Mouse (Mus musculus): ENCODE results near the gene Dsp.
A peak's percentile ranks its signal among the peaks of the same experiment; 100 is the strongest.

Dsp gene

DNA sequence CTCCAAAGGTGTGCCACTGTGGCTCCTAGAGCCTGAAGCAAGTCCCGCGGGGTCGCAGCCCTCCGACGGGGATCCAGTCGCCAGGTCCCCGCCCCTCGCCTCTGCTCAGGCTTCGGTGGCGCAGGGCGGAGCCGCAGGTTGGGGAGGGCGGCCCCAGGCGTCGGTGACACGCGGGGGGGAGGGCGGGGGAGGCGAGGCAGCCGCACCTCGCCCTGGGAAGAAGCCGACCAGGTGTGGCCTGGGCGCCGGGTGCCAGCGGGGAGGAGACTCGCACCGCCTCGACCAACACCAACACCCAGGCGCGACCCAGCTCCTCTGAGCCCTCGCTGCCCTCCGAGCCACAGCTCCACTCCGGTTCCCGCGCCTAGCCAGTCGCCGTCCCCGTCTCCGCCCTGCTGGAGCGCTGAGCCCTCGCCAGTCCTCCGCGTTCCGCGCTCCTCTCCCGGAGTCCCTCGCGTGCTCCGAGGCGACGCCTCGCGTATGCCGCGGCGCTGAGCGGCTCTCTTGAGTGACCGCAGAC is at the start of gene Dsp:
TSS of gene Dsp (plus strand) at position 226 of the 520 bp plus-strand sequence.
- DNase-seq (ENCODE audit: low read depth, low spot score): peak; percentile 36

DNA sequence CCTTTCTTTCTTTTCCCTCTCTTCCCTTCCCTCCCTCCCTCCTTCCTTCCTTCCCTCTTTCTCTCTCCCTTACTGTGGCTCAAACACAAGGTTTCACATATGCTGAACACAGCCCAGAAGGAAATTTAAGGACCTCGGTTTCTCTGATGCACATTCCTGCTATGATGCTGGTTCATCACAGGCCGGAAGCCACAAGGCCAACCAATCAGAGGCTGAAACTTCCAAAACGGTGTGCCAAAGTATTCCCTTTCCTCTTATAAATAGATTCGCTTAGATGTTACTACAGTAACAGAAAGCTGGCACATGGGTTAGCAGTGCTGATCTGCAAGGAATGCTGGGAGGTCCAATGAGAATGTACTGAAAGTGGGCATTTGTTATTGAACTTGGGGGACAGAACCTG is 47.7 kb upstream of the Dsp start:
- no peak for DNase-seq (ENCODE audit: low read depth, low spot score)

DNA sequence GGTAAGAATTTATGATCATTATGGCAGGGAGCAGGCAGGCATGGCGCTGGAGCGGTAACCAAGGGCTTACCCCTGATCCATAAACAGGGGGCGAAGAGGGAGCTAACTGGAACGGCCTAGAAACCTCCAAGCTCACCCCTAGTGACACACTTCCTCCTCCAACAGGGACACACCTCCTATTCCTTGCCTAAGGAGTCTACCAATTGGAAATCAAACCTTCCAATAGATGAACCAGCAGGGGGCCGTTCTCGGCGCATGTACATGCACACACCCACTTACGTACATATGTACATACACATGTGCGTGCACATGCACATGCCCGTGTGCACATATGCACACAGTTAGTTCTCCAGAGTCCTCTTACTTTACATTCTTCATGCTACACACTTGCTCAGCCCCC is 46.6 kb upstream of the Dsp start:
- no peak for DNase-seq (ENCODE audit: low read depth, low spot score)

DNA sequence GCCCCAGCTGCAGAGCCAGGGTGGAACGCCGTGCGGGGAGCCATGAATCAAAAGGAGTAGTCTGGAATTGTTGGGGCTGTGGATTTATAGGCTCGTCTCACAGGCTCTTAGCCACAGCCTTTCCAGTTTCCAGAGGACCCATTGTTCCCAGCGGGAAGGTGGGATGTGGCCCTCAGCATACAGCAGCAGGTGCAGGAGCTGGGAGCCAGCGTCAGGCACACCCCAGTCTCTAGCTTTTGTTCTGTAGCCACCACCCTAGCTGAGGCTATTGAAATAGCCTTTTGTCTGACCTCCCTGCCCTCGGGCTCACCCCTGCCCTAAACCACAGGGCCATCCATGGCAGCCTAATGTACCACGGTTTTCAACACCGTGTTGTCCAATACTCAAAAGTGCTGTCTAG is 42.0 kb upstream of the Dsp start:
- DNase-seq (ENCODE audit: low read depth, low spot score): no peak

DNA sequence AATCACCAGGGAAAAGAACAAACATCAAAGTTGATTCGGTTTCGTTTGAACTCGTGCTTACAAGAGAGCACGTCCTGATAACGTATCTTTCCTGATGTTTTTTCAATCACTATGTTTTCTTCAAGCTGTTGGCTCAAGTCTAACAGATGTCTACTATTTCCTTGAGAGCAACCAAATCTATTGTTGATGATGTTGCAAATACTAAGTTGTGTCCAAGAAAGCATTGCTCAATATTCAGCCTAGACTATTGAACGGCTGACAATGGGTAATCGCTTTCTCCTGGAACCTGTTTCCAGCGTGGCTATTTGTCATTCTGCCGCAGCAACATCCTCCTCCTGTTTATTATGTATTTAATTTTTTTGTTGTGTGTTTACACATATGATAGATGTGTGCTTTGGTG is 28.8 kb upstream of the Dsp start:
- DNase-seq (ENCODE audit: low read depth, low spot score): no peak

DNA sequence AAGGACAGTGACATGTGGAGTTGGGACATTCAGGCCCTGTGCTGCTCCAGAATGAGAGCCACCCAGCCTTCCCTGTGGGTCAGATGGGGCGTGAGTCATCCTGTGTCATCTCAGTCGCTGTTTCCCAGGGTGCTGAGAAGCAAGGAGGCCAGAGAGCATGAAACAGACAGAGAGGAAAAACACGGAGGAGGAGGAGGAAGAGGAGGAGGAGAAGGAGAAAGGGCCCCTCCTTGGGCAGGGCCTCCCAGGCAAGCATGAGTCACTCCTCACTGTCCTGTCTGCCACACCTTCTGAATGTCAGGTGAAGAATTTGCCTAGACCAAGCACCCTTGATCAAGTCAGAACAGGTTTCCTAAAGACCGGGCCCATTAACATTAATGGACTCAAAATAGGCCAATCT is 27.4 kb upstream of the Dsp start:
- DNase-seq (ENCODE audit: low read depth, low spot score): no peak

DNA sequence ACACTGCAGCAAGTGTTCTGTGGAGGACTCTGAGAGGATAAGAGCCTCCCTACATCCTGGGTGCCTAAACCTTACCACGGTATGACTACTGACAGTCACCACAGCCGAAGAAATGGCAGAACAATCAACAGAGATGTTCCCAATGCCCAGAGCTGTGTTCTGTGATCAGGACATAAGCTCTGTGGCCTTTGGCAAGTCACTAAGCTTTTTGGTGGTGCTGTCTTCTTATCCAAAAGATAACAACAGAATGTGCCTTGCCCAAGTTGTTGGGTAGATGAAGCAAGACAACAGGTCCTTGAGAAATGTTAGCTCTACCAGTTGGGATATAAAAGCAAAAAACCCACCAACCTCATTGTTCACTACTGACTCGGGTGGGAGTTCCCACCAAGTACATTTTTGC is 23.4 kb upstream of the Dsp start:
- no peak for DNase-seq (ENCODE audit: low read depth, low spot score)

DNA sequence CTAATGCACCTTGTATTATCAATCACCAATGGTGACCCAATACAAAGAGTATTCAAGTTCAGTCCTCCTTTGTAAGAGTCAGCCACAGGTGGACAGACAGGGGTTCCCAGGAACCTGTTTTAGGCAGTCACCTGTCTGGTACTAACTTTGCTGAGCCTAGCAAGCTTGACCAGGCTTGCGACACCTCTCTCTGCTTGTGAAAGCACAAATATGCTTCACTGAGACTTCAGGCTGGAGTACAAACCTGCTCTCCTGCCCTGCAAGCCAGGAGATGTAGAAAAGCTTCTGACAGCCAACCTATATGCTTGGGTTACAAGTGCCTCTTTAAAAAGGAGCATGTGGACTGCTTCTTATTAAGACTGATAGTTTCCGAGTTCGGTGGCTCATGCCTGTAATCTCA is 22.8 kb upstream of the Dsp start:
- DNase-seq (ENCODE audit: low read depth, low spot score): no peak

DNA sequence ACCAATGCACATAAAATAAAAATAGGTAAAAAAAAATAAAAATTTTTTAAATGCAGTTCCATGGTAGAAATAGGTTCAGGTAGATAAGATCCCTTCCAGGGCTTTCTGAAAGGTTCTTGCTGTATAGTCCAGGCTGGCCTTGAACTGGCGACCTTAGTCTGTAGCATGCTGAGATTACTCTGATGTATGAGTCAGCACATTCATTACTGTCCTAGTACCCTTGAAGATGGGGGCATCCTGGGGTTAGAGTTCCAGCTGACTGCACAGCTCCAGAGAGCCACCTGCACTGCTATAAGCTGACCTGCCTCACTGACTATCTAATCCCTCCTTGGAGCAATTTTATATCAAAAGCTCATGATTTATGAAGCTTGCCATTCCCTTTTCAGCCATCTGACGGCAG is 21.6 kb upstream of the Dsp start:
- DNase-seq (ENCODE audit: low read depth, low spot score): no peak

DNA sequence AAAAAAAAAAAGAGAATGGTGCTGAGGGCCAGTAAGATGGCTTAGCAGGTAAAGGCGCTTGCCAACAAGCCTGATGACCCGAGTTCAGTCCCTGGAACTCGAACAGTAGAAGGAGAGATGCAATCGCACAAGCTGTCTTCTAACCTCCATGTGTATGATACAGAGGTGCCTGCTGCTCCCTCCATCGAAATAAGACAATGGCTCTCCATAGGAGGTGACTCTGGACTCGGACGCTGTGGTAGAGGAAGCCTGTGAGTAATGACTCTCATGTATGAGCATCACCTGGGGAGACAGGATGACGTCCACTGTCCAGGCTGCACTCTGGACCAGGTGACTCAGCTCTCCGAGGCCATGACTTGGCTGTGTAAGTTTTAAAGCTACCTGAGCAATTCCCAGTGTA is 21.0 kb upstream of the Dsp start:
- DNase-seq (ENCODE audit: low read depth, low spot score): no peak

DNA sequence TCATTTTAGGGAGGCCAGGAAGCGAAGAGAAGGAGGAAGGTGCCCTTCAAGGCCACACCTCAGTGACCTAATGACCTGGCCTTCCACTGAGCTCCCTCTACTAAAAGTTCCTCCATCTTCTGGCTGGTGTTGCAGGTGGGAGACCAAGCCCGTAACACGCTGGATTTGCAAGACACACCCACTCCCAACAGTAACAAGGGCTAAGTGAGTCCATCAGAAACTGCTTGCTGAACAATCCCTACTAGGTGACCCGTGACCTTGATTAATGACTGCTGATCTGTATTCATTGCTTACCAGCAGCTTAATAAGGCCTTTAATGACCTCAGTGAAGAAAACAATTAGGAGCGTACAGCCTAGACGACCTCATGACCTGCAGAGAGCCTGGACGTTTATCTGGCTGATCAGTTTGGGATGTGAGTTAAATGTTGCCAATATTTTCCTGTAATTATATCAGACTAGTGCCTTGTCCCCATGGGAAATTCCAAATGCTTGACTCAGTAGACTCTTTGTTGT is 18.0 kb upstream of the Dsp start:
- no peak for DNase-seq (ENCODE audit: low read depth, low spot score)

DNA sequence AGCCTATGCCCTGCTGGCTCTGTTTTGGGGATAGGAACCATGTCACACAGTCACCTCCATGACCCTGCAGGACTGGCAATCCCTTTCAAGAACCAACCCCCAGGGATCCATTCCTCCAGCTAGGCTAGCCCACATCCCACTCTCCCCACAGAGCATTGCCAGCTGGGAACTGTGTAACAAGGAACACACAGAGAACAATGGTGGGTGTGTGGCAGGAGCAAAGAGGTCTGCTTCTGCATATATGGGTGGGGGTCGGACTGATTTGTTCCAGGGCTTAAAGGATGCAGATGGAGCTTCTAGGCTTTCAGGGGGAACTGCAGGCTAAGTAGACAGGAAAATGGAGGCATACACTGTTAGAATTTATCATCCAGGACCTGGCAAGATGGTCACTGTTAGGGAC is 10.6 kb upstream of the Dsp start:
- no peak for DNase-seq (ENCODE audit: low read depth, low spot score)

DNA sequence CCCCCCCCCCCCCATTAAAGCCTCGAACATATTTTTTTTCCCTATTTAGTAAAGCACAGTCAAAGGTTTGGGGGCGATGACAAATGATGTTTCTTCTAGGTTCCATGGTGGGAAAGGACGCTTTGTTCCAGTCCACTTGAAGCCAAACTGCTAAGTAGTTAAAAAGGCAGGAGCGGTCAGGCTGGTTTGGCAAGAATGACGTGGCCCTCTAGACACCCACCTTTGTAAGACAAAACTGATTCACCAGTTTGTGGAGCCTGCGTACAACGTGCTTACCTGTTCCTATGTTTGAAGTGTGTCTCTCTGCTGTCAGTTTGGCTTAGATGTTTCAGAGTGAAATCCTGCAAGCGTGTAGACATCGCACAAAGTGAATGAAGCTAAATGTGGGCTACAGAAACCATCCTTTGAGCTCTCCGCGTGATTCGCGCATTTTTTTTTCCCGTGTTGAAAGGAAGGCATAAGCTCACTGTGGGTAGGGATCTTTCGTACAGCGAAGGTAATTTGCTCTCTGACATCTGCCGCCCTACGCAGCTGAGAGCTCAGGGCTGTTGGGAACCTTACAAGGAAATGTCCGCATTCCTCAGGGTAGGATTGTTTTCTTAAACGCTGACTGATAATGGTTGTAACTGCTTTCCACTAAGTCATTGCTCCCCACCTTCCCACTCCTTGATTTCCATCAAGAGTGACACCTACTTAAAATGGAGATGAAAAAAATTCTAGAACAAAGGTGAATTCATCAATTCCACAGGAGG is 6.0 kb upstream of the Dsp start:
- DNase-seq (ENCODE audit: low read depth, low spot score): no peak

DNA sequence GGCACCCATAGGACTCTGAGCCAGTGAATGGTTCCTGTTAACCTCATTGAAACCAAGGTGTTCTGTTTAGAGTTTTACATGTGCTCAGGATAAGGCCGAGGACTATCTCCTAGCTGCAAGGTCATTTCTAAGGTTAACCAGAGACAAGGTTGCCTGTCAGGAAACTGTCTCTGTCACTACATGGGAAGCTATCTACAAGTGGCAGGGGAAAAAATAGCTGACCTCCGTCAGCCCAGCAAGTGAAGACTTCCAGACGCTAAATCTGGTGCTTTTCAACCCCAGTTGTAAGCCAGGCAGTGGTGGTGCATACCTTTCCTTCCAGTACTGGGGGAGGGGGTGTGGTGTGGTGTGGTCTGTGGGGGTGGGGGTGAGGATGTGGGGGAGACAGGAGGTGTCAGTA is 2.7 kb upstream of the Dsp start:
- no peak for DNase-seq (ENCODE audit: low read depth, low spot score)

DNA sequence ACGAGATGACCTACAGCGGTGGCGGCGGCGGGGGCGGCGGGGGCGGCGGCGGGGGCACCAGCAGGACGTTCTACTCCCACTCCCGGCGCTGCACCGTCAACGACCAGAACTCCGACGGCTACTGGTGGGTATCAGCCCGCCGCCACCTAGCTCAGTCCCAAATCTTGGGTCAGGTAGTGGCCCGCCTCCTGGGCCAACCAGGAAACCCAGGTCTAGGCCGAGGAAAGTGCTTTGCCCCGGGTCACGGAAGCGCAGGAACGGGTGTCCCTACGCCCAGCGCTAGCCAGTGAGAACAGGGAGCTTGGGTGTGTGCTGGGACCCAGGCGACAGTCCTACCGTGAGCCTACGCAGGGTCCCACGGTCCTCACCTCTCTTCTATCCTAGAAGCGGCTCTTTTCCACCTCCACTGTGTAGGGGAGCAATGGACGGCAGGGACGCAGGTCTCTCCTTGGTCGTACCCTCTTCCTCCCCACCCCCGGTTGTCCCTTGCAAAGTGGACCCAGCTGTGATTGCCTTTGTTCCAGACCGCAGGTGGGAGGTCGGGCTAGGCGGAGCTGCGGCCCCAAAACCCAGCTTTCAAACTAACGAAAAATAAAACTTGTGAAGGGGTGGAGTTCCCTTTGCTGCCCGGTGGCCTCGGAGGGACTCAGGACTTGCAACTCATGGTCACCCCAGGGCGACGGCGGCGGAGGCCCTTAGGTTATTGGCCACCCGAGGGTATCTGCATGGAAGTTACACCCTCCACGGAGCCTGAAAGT is 756 bp downstream of the Dsp start:
- no peak for DNase-seq (ENCODE audit: low read depth, low spot score)

DNA sequence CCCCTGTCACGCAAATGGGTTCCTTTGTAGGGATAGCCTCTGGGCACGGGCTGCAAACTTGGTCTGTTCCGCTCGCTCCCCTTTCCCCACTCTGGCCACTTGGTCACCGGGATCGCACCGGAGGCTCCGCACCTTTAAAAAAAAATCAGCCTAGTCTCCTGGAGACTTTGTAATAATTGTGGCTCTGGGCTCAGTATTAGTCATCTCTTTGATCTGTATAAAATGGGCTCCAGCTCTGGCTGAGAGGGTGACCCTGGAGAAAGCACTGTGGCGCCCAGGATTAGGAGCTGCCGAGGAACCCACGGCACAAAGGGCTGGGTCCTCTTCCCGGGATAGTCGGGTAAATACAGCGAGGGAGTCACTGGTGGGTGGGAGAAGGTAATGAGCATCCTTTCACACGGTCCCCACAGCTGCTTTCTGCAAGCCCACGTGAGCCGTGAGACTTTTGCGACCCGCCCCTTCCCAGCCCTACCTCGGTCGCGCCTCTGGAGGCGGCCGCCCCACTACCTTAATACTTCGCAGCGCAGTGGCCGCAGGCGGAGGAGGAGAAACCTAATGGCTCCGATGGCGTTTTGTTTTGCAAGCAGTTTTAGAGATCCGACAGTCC is 1.4 kb downstream of the Dsp start:
- DNase-seq (ENCODE audit: low read depth, low spot score): no peak

DNA sequence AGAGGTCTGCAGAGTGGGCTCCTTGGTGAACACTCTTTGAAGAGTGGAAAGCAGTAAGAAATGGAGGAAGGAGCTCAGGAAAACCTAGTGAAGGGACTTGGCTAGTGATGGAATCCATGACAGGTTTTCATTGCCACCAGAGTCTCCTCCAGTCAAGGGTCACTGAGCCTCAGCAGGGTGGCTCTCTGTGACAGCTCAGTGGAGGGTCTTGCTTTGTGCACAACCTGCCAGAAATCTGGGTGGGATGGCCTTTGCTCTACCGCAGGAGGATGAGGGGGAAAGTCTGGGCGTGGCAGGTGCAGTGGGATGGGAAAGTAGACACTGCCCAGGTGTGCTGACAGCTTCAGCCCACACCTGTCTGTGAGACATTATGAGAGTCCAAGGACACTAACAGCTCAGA is 4.4 kb downstream of the Dsp start:
- DNase-seq (ENCODE audit: low read depth, low spot score): no peak

DNA sequence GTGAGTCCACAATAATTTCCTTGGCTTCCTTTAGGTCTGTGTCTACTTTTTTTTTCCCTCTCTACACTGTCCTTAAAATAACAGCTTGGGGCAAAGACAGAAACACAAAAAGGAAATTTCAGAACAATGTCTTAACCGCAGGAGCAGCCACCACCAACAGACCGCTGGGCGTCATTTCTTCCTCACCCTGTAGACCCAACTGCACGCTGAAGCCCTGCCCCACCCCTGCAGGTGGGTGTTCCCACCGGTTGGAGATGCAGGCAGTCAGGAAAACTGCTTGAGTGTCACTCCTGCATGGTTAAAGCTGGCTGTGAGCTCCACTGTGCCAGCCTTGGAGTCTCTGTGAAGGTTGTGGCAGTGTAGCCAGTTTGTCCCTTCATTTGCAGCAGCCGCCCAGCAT is 6.5 kb downstream of the Dsp start:
- no peak for DNase-seq (ENCODE audit: low read depth, low spot score)

DNA sequence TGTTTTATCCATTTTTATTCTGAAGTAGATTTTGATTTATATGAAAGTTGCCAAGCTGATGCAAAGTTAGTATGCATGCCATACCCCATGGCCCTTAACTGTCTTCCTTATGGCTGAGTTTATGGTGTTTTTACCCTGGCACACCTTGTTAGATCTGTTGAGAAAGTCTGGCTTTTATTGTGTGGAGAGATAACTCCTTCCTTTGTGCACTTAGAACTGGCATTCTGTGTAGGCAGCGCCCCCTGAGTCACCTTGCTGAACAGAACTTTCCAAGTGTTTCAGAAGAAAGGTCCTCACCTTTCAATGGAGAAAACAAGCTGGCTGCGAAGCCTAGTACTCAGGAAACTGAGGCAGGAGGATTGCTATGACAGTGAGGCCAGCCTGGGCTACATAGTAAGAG is 10.9 kb downstream of the Dsp start:
- DNase-seq (ENCODE audit: low read depth, low spot score): no peak

DNA sequence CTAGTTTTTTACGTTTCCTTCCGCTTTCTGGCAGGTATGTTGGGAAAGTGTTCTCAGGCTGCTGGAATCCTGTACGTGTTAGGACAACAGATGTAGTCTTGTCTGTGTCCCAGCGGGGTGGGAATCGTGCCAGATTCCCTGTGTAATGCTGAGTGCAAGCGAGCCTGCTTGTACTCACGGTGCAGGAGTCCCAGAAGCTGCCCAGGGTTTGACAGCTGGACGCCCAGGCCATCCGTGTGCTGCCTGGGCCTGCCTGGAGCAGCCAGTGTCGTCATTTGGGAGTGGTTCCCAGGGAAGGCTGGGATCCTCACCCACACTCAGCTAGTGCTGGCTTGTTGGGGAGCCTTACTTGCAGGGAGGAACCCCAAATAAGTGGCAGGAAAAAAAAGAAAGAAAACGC is 11.6 kb downstream of the Dsp start:
- no peak for DNase-seq (ENCODE audit: low read depth, low spot score)

DNA sequence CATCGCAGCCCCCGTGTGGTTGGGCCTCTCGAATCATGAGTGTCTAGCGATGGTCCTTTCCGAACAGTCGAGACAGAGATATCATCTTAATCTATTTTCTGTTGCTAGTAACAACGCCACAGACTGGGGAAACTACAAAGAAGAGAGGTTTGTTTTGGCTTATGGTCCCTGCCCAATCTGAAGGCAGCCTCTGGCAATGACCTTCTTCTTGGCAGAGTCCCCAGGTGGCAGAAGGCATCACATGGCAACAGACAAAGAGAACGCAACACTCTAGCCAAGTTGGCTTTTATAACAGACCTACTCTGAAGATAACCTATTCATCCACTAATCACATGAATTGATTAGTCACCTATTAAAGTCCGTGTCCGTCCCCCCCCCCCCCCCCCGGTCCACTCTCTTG is 13.8 kb downstream of the Dsp start:
- no peak for DNase-seq (ENCODE audit: low read depth, low spot score)

DNA sequence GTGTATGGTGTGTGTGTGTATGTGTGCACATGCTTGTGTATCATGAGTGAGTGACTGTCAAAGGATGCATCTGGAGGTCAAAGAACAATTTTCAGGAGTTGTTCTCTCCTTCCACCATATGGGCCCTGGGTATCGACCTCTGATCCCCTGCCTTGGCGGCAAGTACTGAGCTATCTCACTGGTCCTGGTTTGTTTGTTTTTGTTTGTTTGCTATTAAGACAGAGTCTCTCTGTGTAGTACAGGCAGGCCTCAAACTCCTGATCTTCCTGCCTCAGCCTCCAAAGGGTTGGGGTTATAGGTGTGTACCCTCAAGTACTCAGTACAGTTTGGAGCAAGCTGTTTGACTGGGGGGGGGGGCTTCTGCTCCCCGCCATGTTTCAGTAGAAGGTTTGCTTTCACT is 16.0 kb downstream of the Dsp start:
- DNase-seq (ENCODE audit: low read depth, low spot score): no peak

DNA sequence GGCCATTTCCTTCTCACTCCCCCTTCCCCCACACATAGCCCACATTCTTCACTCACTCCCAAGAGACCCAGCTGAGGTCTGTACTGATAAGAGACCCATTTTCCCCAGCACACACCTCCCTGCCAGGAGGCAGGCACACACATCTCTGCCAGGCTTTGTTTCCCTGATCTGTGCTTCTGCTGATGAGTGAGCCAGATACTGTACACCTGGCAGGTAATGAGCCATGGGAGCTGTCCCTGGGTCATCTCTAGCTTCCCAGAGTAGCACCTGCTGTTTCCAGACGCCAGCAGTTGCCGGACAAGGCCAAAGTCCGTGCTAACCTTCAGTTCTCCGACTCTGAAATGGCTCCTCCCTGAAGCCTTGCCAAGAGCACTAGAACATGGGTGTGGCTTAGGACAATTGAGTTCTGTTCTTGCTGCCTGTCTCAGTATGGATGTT is 19.6 kb downstream of the Dsp start:
- DNase-seq (ENCODE audit: low read depth, low spot score): no peak
